Mouse (Mus musculus) hindbrain, embryonic 11.5 days (tissue): ENCODE data around the gene Mical2. TPM values are rescaled to one million over a fixed set of nuclear protein-coding genes. Genes with fewer than 3 reads are reported as not detected.

Experiments
- ATAC-seq: fragments of 200-750 bp; cut with Nextera tagmentation; 2 replicates; pipeline ENCODE4 v1.8.0; 2017; ENCODE audit warnings: mild to moderate bottlenecking, moderate TSS enrichment, moderate library complexity; ENCODE audit not compliant: low FRiP score
- DNase-seq: peaks from one replicate; pipeline ENCODE4 v3.0.0-alpha.2; 2015; ENCODE audit warnings: low spot score
- H3K27ac ChIP-seq: fragments of 300-500 bp; sonication (generic); 2 replicates; pipeline ENCODE4 v1.5.1; 2014; ENCODE audit warnings: mild to moderate bottlenecking, low read depth, low read length
- H3K27me3 ChIP-seq: fragments of 300-500 bp; sonication (generic); 2 replicates; pipeline ENCODE4 v1.6.1; 2014; ENCODE audit warnings: mild to moderate bottlenecking, low read length, moderate library complexity, mixed read lengths; ENCODE audit not compliant: control insufficient read depth, insufficient read depth
- H3K36me3 ChIP-seq: fragments of 300-500 bp; sonication (generic); 2 replicates; pipeline ENCODE4 v1.6.1; 2014; ENCODE audit warnings: mild to moderate bottlenecking, low read length, moderate library complexity, mixed read lengths; ENCODE audit not compliant: control insufficient read depth, insufficient read depth
- H3K4me1 ChIP-seq: fragments of 300-500 bp; sonication (generic); replicated peaks from 2 replicates; pipeline ENCODE4 v1.6.1; 2014; ENCODE audit warnings: low read length, mixed read lengths; ENCODE audit not compliant: control insufficient read depth, insufficient read depth
- H3K4me2 ChIP-seq: fragments of 300-500 bp; sonication (generic); replicated peaks from 2 replicates; pipeline ENCODE4 v1.6.1; 2014; ENCODE audit warnings: mild to moderate bottlenecking, low read depth, low read length
- H3K4me3 ChIP-seq: fragments of 300-500 bp; sonication (generic); 2 replicates; pipeline ENCODE4 v1.5.1; 2014; ENCODE audit warnings: low read depth, low read length
- H3K9ac ChIP-seq: fragments of 300-500 bp; sonication (generic); 2 replicates; pipeline ENCODE4 v1.6.1; 2014; ENCODE audit warnings: low read depth, low read length
- H3K9me3 ChIP-seq: fragments of 300-500 bp; sonication (generic); 2 replicates; pipeline ENCODE4 v1.6.1; 2016; ENCODE audit warnings: low read length; ENCODE audit not compliant: control insufficient read depth
- WGBS: fragments of 180-500 bp; shearing (Covaris S2); extraction: QIAGEN DNeasy Blood & Tissue Kit; methylation state at CpG from one replicate; pipeline ENCODE4 v1.1.7; 2014; 5-methylcytosine and 5-hydroxymethylcytosine counted together
- polyA plus RNA-seq: library from polyadenylated mRNA; unstranded; fragments of >200 nt; fragmentation: Nextera tagmentation; extraction: Ambion mirVana; gene quantifications from 2 replicates; pipeline ENCODE4 v1.2.1, GENCODE M21; 2014

Gene Mical2
- polyA plus RNA-seq, 1 experiment from 2014 or later: 1.7 TPM

GRCm38 (mm10) chr7:112217208-112217607 lies 8.4 kb upstream of the Mical2 start:
- Histone ChIP-seq H3K4me2 (no peak overlapping the region), H3K36me3 (no peaks in the 10 kb centered on the region), H3K4me1 (no peaks in the 10 kb centered on the region), H3K4me3 (no peak overlapping the region), H3K27me3 (no peaks in the 10 kb centered on the region), H3K27ac (no peak overlapping the region), H3K9ac (no peak overlapping the region), H3K9me3 (no peaks in the 10 kb centered on the region)
- WGBS: 62% methylated on average over 6 of the region's 6 CpGs
- ATAC-seq: no peak
- DNase-seq: no peak

DNA sequence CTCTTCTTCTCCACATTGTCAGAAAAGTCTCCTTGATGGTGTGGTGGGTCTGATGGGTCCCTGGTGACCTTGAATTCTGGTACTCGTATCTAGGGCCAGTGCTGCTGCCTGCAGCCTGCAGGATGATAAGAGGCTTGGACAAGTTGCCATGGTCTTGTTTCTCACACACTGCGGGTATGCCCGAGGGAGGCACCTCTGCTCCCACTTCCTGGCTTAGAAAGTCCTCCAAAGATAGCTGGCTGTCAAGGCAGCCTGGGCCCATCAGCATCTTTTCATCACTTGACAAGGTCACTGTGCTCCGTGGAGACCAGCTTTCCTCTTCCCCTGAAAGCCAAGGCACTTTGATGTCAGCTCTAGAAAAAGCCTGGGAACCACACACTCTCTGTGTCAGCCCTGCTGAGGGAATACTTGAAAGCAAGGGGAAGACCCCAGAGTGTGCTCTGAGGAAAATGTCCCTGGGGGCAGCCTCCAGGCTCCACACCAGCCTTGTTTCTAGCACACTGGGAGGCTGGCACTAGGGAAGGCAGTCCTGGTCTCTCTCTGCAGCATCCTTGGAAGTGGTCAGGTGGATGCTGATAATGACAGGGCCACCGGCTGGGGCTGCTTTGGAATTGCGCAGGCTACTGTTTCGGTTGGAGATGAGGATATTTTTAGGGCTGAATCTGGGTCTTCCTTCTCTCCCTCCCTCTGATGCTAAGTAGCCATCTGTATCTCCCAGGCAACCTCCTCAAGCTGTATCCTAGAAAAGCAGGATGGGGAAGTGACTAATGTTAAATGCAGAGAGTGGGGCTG lies 2.7 kb upstream of the Mical2 start:
- no peak for ATAC-seq
- Histone ChIP-seq H3K36me3 (no peaks in the 10 kb centered on the region), H3K27me3 (peaks cover 18% of the 10 kb centered on the region), H3K27ac (no peak overlapping the region), H3K4me3 (no peak overlapping the region), H3K4me1 (peaks cover 13% of the 10 kb centered on the region), H3K9me3 (no peaks in the 10 kb centered on the region), H3K4me2 (no peak overlapping the region), H3K9ac (no peak overlapping the region)
- DNase-seq: no peak
- WGBS: 61% methylated on average over 7 of the region's 7 CpGs

GRCm38 (mm10) chr7:112224854-112225253 lies 802 bp upstream of the Mical2 start:
- Histone ChIP-seq H3K27ac (no peak overlapping the region), H3K9ac (no peak overlapping the region), H3K4me2 (no peak overlapping the region), H3K4me1 (peaks cover 13% of the 10 kb centered on the region), H3K27me3 (peaks cover 18% of the 10 kb centered on the region), H3K4me3 (no peak overlapping the region), H3K9me3 (no peaks in the 10 kb centered on the region), H3K36me3 (no peaks in the 10 kb centered on the region)
- DNase-seq (no peak), ATAC-seq (no peak)
- 73% methylated on average over 12 of the region's 12 CpGs for WGBS

GRCm38 (mm10) chr7:112226446-112227265 lies 1.0 kb downstream of the Mical2 start:
- peak; percentile 56 for DNase-seq
- H3K36me3 ChIP-seq: no peaks in the 10 kb centered on the region
- whole genome bisulfite sequencing: 5% methylated on average over 24 of the region's 24 CpGs
- peaks cover 13% of the 10 kb centered on the region for H3K4me1 ChIP-seq
- H3K4me2 ChIP-seq: peak overlapping the region; percentile 86
- no peak overlapping the region for H3K27ac ChIP-seq
- ATAC-seq: peak; percentile 29
- peak overlapping the region; percentile 31; the same call in 1 of the 2 replicates for H3K9ac ChIP-seq
- H3K9me3 ChIP-seq: no peaks in the 10 kb centered on the region
- H3K27me3 ChIP-seq: peaks cover 18% of the 10 kb centered on the region
- H3K4me3 ChIP-seq: peak overlapping the region; percentile 59

GRCm38 (mm10) chr7:112227266-112227562 lies 1.6 kb downstream of the Mical2 start:
- peaks cover 13% of the 10 kb centered on the region for H3K4me1 ChIP-seq
- H3K9me3 ChIP-seq: no peaks in the 10 kb centered on the region
- no peak for ATAC-seq
- no peak overlapping the region for H3K9ac ChIP-seq
- DNase-seq: no peak
- no peaks in the 10 kb centered on the region for H3K36me3 ChIP-seq
- H3K27ac ChIP-seq: no peak overlapping the region
- H3K4me2 ChIP-seq: no peak overlapping the region
- WGBS: 9% methylated on average over 6 of the region's 6 CpGs
- peaks cover 18% of the 10 kb centered on the region for H3K27me3 ChIP-seq
- H3K4me3 ChIP-seq: no peak overlapping the region

DNA sequence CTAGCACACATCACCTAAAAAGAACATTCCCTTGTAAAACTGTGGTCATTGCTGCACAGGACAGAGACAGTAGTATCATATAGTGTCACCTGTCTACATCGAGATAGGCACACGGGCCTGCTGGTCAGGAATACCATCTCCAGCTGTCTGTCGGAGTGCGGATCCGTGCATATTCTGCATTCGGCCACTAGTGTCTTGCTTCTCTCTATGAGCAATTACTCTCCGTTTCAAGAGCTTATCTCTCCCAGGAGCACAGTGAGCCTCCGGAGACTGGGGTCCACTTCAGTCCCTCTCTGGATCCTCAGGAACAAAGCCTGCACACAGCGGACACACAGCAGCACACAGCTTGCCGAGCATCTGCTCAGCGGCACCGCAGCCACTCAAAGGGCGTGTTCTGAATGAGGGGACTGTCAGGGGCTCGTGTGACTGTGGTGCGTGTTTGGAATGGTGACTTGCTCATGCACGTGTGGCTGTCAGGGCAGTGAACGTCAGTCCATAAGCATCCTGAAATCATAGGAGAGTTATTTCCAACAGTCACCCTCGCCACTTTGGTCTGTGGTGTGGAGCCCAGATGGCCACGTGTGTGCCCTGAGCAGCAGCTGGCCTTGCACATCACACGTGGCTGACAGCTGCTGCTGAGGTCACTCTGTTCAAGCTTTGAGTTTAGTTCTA lies 3.3 kb downstream of the Mical2 start:
- Histone ChIP-seq H3K27me3 (peaks cover 18% of the 10 kb centered on the region), H3K27ac (no peak overlapping the region), H3K4me2 (no peak overlapping the region), H3K36me3 (no peaks in the 10 kb centered on the region), H3K9me3 (no peaks in the 10 kb centered on the region), H3K4me3 (no peak overlapping the region), H3K4me1 (peaks cover 22% of the 10 kb centered on the region), H3K9ac (no peak overlapping the region)
- DNase-seq (peak; percentile 40), ATAC-seq (no peak)
- 68% methylated on average over 20 of the region's 20 CpGs for WGBS

GRCm38 (mm10) chr7:112231731-112232130 lies 6.1 kb downstream of the Mical2 start:
- Histone ChIP-seq H3K4me3 (no peak overlapping the region), H3K27ac (no peak overlapping the region), H3K4me2 (no peak overlapping the region), H3K4me1 (peaks cover 14% of the 10 kb centered on the region), H3K9ac (no peak overlapping the region), H3K27me3 (peaks cover 11% of the 10 kb centered on the region), H3K9me3 (no peaks in the 10 kb centered on the region), H3K36me3 (no peaks in the 10 kb centered on the region)
- no peak for DNase-seq
- 79% methylated on average over 7 of the region's 7 CpGs for WGBS
- no peak for ATAC-seq

DNA sequence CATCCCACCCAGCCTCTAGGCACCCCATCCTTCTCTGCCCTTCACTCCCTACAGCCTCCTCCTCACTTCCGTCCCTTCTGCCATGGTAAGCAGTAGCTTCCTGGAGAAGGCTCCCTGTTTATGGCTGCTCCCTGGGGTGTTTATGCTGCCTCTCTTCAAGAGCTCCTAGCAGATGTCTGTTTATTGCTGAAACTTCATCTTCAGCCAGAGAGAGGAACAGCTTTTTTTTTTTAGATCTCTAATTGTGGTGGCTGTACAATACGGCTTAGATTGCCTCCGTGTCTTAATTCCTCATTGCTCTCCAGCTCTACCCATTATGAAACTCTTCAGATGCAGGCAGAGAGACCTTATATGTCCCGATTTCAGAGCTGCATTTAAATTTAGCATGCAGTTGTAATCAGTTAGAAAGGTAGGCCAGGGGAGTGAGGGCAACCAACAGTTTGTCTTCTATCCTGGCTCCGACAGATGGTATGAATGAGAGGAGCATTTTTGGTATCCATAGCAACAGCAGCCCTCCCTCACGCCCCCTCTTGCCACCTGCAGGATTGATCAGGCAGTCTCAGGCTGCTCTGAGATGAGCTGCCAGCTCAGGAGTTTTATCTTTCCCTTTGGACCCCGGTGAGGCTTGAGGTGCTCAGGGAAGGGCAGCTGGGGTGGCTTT lies 7.8 kb downstream of the Mical2 start:
- H3K4me3 ChIP-seq: no peak overlapping the region
- 39% methylated on average over 7 of the region's 7 CpGs for WGBS
- DNase-seq: peak; percentile 55
- peak; percentile 60; the same call in 1 of the 2 replicates for ATAC-seq
- H3K9ac ChIP-seq: no peak overlapping the region
- no peaks in the 10 kb centered on the region for H3K36me3 ChIP-seq
- H3K27ac ChIP-seq: peak overlapping the region; percentile 33; the same call in 1 of the 2 replicates
- H3K27me3 ChIP-seq: no peaks in the 10 kb centered on the region
- no peaks in the 10 kb centered on the region for H3K9me3 ChIP-seq
- no peak overlapping the region for H3K4me2 ChIP-seq
- H3K4me1 ChIP-seq: peaks cover 11% of the 10 kb centered on the region
